Mouse (Mus musculus): ENCODE results near the gene Eef1e1. TPM values are rescaled to one million over a fixed set of nuclear protein-coding genes. Genes with fewer than 3 reads are reported as not detected.
"Not testable (repeated sequence)": the region's sequence is repeated elsewhere in the genome, so short reads cannot be mapped to it uniquely, and the experiment has no call there.

Eef1e1 gene
- total RNA-seq, 2 experiments from 2014 or later, result 65.3 to 72.2 TPM

- intact Hi-C loops (cut with DNase I), result loop anchor here (10.0 kb wide), 1 partner anchor 561 kb away; no protein-coding TSS in a partner anchor
Observed at GRCm38 (mm10) chr13:38625492-38626228, 33.2 kb downstream of the Eef1e1 start.

DNA sequence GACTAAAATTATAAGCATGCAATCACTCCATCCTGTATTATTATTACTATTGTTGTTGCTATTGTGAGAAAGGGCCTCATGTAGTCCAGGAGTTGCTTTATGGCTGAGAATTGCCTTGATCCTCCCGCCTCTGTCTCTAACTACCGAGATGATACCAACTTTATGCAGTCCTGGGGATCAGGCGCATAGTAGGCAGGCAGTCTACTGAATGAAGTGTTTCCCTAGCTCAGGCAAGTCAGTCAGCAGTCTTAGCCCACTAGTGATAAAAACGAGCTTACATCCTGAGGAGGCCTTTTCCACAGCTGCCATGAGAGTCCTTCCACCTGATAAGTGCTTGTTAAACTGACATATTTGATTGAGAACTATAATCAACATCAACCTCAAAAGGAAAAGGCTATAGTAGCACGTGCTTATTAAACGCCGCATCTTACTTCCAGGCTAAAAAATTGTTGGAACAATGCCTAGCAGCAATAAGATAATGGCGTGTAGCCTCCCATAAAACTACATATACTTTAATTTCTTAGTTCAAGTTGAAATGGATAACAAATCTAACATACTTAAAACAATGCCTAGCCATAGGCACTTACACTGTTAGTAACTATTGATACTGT, 34.5 kb downstream of the Eef1e1 start:
- DNase-seq, result no peak
- intact Hi-C loops (cut with DNase I), result loop anchor here (10.0 kb wide), 1 partner anchor 560 kb away; no protein-coding TSS in a partner anchor

More at GRCm38 (mm10) chr13:38625492-38626228, 33.2 kb downstream of the Eef1e1 start:
- peak; percentile 20 for DNase-seq

DNA sequence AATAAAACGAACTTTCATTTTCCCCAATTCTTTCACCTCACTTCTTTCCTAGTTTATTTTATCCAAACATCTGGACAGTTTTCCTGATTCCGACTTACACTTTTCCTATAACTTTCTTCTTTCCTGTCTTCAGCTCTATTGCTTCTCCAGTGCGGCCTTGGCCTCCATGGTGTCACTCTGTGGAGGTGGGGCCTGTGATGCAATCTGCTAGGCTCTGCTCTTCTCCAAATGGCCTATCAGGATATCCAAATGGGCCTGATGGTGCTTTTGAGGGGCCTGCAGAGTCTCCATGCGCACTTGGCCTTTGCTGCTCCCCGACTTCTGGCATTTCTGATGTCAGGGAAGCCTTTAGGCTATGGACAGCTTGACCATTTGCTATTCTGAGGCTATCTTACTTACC, 35.6 kb downstream of the Eef1e1 start:
- DNase-seq, result no peak
- intact Hi-C loops (cut with DNase I), result loop anchor here (10.0 kb wide), 1 partner anchor 558 kb away; no protein-coding TSS in a partner anchor

DNA sequence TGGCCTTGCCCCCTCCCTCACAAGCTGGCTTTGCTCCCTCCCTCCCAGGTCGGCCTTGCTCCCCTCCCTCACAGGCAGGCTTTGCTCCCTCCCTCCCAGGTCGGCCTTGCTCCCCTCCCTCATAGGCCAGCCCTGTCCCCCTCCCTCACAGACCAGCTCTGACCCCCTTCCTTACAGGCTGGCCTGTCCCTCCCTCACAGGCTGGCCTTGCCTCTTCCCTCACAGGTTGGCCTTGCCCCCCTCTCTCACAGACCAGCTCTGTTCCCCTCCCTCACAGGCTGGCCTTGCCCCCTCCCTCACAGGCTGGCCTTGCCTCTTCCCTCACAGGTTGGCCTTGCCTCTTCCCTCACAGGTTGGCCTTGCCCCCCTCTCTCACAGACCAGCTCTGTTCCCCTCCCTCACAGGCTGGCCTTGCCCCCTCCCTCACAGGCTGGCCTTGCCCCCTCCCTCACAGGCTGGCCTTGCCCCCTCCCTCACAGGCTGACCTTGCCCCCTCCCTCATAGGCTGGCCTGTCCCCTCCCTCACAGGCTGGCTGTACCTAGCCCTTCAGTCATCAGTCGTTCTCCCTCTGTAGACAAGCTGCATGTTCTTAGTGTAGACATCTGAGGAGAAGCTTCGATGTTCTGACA, 40.7 kb downstream of the Eef1e1 start:
- intact Hi-C loops (cut with DNase I); DNase-seq: not testable (repeated sequence)

- DNase-seq, result no peak
- intact Hi-C loops (cut with DNase I), result no loop called here
Observed at GRCm38 (mm10) chr13:38616887-38617286, 42.0 kb downstream of the Eef1e1 start.

GRCm38 (mm10) chr13:38615656-38616055, 43.2 kb downstream of the Eef1e1 start:
- intact Hi-C loops (cut with DNase I), result no loop called here
- DNase-seq, result no peak

- intact Hi-C loops (cut with DNase I), result no loop called here
- no peak for DNase-seq
Observed at GRCm38 (mm10) chr13:38614298-38614697, 44.6 kb downstream of the Eef1e1 start.

DNA sequence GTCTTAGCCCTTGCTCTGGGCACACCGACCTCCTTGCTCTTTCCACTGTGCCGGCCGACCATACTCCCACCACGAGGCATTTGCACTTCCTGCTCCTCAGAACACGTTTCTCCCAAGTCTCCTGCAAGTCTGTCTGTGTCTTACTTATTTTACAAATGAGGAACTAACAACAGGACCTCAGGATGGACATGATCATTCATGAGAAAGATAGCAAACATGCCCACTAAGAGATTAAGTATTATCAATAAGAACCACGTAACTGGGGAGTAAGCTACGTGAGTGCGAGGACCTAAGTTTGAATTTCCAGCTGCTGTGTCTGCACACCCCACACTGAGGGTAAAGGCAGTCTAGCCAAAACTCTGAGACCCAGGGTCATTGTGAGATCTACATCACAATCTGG, 45.3 kb downstream of the Eef1e1 start:
- intact Hi-C loops (cut with DNase I), result no loop called here
- no peak for DNase-seq

- intact Hi-C loops (cut with DNase I), result no loop called here
- DNase-seq, result no peak
Observed at GRCm38 (mm10) chr13:38612608-38613007, 46.2 kb downstream of the Eef1e1 start.

GRCm38 (mm10) chr13:38612179-38612578, 46.7 kb downstream of the Eef1e1 start:
- intact Hi-C loops (cut with DNase I), result no loop called here
- no peak for DNase-seq

GRCm38 (mm10) chr13:38610336-38610735, 48.5 kb downstream of the Eef1e1 start:
- no peak for DNase-seq
- intact Hi-C loops (cut with DNase I), result no loop called here

DNA sequence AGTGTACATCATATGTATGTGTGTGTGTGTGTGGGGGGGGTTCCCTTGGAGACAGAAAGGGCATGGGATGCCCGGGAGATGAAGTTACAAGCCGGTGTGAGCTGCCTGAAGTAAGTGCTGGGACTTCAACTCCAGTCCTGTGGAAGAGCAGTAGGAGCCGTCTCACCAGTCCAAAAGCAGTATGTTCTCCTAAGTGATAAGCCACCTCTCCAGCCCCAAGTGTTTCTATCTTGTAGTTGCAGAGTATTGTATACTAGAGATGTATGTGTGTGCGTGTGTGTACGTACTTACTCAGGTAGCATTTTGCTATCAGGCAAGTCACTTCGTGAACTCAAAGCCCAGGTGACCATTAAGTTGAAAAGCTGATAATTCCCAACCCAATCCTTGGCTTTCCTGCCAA, 51.7 kb downstream of the Eef1e1 start:
- intact Hi-C loops (cut with DNase I), result loop anchor here (10.0 kb wide), 1 partner anchor 392 kb away; no protein-coding TSS in a partner anchor
- DNase-seq, result no peak

DNA sequence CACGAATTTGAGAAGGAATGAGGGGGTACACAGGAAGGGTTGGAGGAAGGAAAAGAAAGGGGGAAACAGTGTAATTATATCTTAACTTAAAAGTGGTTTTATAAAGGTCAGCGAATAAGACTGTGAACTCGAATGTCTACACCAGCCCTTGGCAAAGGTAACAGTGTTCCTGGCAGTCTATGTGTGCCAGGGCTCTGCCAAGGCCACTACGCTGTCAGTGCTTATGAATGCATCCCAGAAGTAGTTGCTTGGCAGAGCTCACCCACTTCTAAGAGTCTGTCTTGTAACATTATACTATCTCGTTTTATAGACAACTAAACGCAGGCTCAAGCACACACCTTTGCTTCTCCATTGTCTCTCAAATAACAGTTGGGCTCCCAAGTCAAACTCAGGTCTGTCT, 53.5 kb downstream of the Eef1e1 start:
- intact Hi-C loops (cut with DNase I), result loop anchor here (10.0 kb wide), 1 partner anchor 391 kb away; no protein-coding TSS in a partner anchor
- DNase-seq, result no peak

GRCm38 (mm10) chr13:38602966-38603365, 55.9 kb downstream of the Eef1e1 start:
- intact Hi-C loops (cut with DNase I), result loop anchor here (10.0 kb wide), 1 partner anchor 388 kb away; no protein-coding TSS in a partner anchor
- DNase-seq, result no peak

DNA sequence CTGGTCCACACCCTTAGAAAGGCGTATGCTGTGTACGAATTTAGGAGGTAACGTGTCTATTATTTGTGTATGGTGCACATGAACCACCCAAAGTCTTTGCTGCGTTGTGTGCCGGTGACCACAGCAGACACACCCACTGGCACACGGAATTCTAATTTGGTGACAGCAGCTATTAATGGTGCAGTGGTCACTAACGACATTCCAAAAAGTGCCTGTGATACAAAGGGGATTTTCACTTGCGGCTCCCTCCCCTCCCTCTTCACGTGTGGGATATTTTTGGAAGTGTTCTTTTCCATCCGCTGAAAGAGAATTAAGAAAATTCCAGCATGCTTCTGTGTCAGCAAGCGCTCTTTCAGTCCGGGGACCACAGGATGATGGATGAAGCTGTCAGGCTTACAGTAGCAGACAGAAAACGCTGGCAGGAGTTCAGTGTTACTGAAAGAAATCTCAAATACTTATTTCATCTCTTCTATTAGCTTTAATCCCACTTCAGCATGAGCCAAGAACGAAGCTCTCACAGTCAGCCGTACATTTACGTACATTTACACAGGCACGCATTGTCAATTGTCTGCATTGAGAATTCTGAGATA, 56.5 kb downstream of the Eef1e1 start:
- intact Hi-C loops (cut with DNase I), result loop anchor here (10.0 kb wide), 1 partner anchor 388 kb away; no protein-coding TSS in a partner anchor
- no peak for DNase-seq

DNA sequence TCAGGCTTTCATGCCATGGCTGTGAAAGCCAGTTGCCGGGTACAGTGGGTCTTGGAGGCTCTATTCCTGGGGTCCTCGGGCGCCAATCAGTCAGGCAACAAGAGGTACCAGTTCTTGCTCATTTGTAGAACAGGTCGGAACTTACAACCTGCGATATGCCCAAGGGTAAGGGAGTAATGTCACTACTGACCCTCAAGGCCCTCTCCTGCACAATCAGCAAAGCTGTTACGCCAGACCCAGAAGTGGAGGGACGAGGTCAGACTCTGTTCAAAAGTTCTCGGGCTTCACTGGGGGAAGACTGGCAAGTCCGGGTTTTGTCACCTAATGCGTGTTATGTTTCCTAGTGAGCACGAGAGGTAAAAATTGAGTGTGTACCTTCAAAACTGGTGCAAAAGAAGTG, 58.0 kb downstream of the Eef1e1 start:
- no peak for DNase-seq
- intact Hi-C loops (cut with DNase I), result loop anchor here (10.0 kb wide), 1 partner anchor 386 kb away; no protein-coding TSS in a partner anchor

DNA sequence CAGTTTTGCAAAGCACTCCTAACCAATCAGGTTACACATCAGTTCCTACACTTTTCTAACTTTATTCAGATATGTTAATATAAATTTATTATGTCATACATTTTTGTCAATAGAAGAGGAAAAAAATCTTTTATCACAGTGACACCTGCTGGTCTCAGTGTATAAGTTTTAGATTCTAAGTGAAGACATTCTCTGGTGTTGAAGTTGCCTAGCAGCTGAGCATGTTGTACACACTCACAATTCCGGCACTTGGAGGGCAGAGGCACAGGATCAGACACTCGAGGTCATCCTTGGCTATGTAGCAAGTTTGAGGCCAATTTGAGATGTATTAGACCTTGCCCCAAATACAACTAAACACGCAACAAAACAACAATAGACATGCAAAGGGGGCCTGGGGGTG, 61.8 kb downstream of the Eef1e1 start:
- intact Hi-C loops (cut with DNase I), result loop anchor here (5.0 kb wide), 1 partner anchor 250 kb away; the partner anchor contains the start of gene Bmp6
- DNase-seq, result no peak

DNA sequence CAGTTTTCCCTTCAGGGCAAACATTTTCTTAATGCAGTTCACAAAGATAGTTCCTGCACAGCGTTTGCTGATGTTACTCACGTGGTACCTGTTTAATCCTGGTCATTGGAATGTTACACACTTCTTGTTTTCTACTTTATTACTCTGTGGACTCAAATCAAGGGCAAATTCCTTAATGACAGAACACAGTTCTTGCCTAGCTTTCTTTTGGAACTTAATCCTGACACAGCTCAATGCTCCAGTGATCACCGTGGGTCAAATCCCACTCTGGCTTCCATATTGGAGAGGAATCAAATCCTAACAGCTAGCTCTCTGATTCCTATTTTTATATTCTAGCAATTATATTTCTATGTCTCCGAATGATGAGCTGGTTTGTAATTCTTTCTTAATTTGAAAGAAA, 62.4 kb downstream of the Eef1e1 start:
- no peak for DNase-seq
- intact Hi-C loops (cut with DNase I), result loop anchor here (5.0 kb wide), 1 partner anchor 249 kb away; the partner anchor contains the start of gene Bmp6
